In the genomic region with DNA sequence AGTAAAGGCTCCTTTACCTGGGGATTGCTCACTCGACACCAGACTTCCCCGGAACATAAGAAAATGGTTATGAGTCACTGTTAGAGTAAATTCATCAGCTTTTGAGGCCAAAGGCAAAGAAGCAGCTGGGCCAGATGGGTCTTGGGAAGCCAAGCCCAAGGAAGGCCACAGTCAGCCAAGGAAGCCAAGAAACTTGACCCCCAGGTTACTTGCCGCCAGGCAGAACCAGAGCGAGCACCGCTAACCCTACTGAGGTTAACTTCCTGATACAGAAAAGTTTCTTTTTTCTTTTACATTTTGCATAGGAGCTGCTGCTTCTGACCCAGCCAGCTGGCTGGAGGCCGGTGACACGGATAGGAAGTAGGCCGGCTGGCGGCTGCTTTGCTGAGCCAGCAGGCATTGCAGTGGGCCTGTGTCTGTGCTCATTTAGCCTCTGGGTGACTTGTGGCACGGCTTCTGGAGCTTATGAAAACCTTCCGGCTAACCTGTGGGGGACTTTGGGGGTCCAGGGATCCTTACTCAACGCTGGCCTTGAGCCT, we compare ENCODE assay signal across 13 mouse cellular contexts.
DNase-seq lines count a peak whose midpoint lies in the region; ATAC-seq and TF ChIP-seq lines count a peak whose summit lies in the region.
"Had no signal": no experiment of that assay in that cellular context is flagged by ENCODE, and none has a peak within 500 bp of the region (broad histone marks: within the 10 kb centered on the region; RNA-seq: fewer than 3 reads in every experiment).

No protein-coding gene starts in this region.

- ATAC-seq in common myeloid progenitor, adult 5-6 weeks (replicated peaks; ENCODE audit: low read depth, poor library complexity, severe bottlenecking): 0 out of 2 replicates have a peak, but pooled peaks have one; percentile 29
- ATAC-seq: forebrain, embryonic 14.5 days had no signal

- peak; percentile 16 to 21 for DNase-seq in heart, postnatal 14 days
- DNase-seq in heart, postnatal 25 days (ENCODE audit: low spot score): no peak
- peak; percentile 29 to 36 for DNase-seq in urinary bladder, adult 18-20 months (ENCODE audit: low spot score in 2 of 2)
- no peak for DNase-seq in urinary bladder, postnatal 10 days (ENCODE audit: low spot score)
- DNase-seq in layer of hippocampus, adult 2 months (ENCODE audit: low spot score in 2 of 2): no peak
- no peak for DNase-seq in layer of hippocampus, postnatal 14 days (ENCODE audit: low spot score in 2 of 2)
- DNase-seq: cerebellum, adult 9-11 months; kidney, adult 8-10 months had no signal

- H3K27ac ChIP-seq in layer of hippocampus, adult 2 months: no peak overlapping the region
- H3K27ac ChIP-seq: embryonic facial prominence, embryonic 12.5 days; lung, embryonic 15.5 days; neural tube, embryonic 15.5 days had no signal

- H3K4me3 ChIP-seq in layer of hippocampus, adult 2 months: no peak overlapping the region
- H3K4me3 ChIP-seq: embryonic facial prominence, embryonic 12.5 days; lung, embryonic 15.5 days; neural tube, embryonic 15.5 days had no signal

- intact Hi-C loops in heart, postnatal 14 days (cut with DNase I): no loop called here
- intact Hi-C loops in heart, postnatal 25 days (cut with DNase I): no loop called here

- no peak for TF ChIP-seq CTCF in layer of hippocampus, adult 2 months (conservative IDR thresholded peaks at IDR 0.05)

Comparison
In these comparisons a context has a peak if more than half of its experiments do, and no peak if none do; other contexts are left out.
1. DNase-seq: peak in heart, postnatal 14 days (2 of 2) and urinary bladder, adult 18-20 months (2 of 2); none in heart, postnatal 25 days (single experiment), urinary bladder, postnatal 10 days (single experiment), layer of hippocampus, adult 2 months (0 of 2) and layer of hippocampus, postnatal 14 days (0 of 2).